Mouse (Mus musculus) embryonic facial prominence, embryonic 15.5 days (tissue): ENCODE results near the gene Wnk2. TPM values are rescaled to one million over a fixed set of nuclear protein-coding genes. Genes with fewer than 3 reads are reported as not detected.
A peak's percentile ranks its signal among the peaks of the same experiment; 100 is the strongest.

Experiments used
- ATAC-seq: fragments of 200-750 bp; cut with Nextera tagmentation; 2 replicates; pipeline ENCODE4 v1.8.0; 2017; ENCODE audit warnings: low read depth, moderate TSS enrichment; ENCODE audit not compliant: insufficient number of reproducible peaks, low FRiP score, low TSS enrichment
- H3K27ac ChIP-seq: fragments of 300-500 bp; sonication (generic); replicated peaks from 2 replicates; pipeline ENCODE4 v1.5.1; 2015; ENCODE audit warnings: mild to moderate bottlenecking, inconsistent platforms
- H3K27me3 ChIP-seq: fragments of 300-500 bp; sonication (generic); 2 replicates; pipeline ENCODE4 v1.6.1; 2015; ENCODE audit warnings: inconsistent platforms
- H3K36me3 ChIP-seq: fragments of 300-500 bp; sonication (generic); 2 replicates; pipeline ENCODE4 v1.6.1; 2015; ENCODE audit warnings: mild to moderate bottlenecking, inconsistent platforms
- H3K4me1 ChIP-seq: fragments of 300-500 bp; sonication (generic); 2 replicates; pipeline ENCODE4 v1.6.1; 2015; ENCODE audit warnings: inconsistent platforms
- H3K4me2 ChIP-seq: fragments of 300-500 bp; sonication (generic); replicated peaks from 2 replicates; pipeline ENCODE4 v1.6.1; 2015; ENCODE audit warnings: mild to moderate bottlenecking, inconsistent platforms
- H3K4me3 ChIP-seq: fragments of 300-500 bp; sonication (generic); replicated peaks from 2 replicates; pipeline ENCODE4 v1.5.1; 2015; ENCODE audit warnings: mild to moderate bottlenecking, inconsistent platforms
- H3K9ac ChIP-seq: fragments of 300-500 bp; sonication (generic); 2 replicates; pipeline ENCODE4 v1.6.1; 2015; ENCODE audit warnings: inconsistent platforms
- H3K9me3 ChIP-seq: fragments of 300-500 bp; sonication (generic); replicated peaks from 2 replicates; pipeline ENCODE4 v1.6.1; 2016; ENCODE audit warnings: inconsistent platforms
- WGBS: fragments of 180-500 bp; shearing (Covaris S2); methylation state at CpG from one replicate; pipeline ENCODE4 v1.1.7; 2015; 5-methylcytosine and 5-hydroxymethylcytosine counted together
- polyA plus RNA-seq: library from polyadenylated mRNA; unstranded; fragments of >200 nt; fragmentation: Nextera tagmentation; extraction: Ambion mirVana; gene quantifications from 2 replicates; pipeline ENCODE4 v1.2.1, GENCODE M21; 2015

Wnk2 gene
- polyA plus RNA-seq, 1 experiment from 2014 or later = 2.6 TPM

GRCm38 (mm10) chr13:49013206-49013794 lies 134.5 kb downstream of the Wnk2 start:
- no peaks in the 10 kb centered on the region for H3K36me3 ChIP-seq
- no peak overlapping the region for H3K4me2 ChIP-seq
- WGBS = 39% methylated on average over 5 of the region's 5 CpGs
- H3K4me3 ChIP-seq = no peak overlapping the region
- H3K27me3 ChIP-seq = no peaks in the 10 kb centered on the region
- H3K4me1 ChIP-seq = peaks cover 25% of the 10 kb centered on the region
- ATAC-seq = no peak
- no peak overlapping the region for H3K9ac ChIP-seq
- peak overlapping the region; percentile 69 for H3K27ac ChIP-seq
- no peaks in the 10 kb centered on the region for H3K9me3 ChIP-seq

DNA sequence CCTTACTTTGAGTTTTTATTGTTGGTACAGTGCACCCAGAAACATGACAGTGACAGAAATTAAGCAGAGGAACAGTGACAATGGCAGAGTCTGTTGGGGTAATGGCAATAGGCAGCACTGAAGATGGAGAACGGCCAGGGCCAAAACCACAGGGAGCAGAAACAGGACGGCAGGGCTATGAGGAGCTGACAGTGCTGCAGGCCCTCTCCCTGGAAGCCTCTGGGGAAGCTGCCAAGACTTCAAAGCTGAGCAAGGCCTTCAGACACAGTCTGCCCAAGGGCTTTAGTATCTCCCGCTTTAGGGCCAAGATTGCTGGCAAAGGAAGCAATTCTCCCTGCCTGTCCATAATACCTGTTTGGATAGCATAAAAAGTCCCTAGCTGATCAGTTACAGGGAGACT lies 146.1 kb downstream of the Wnk2 start:
- Histone ChIP-seq H3K4me2 (no peak overlapping the region), H3K9ac (no peak overlapping the region), H3K27me3 (no peaks in the 10 kb centered on the region), H3K4me3 (no peak overlapping the region), H3K4me1 (no peaks in the 10 kb centered on the region), H3K36me3 (no peaks in the 10 kb centered on the region), H3K9me3 (no peaks in the 10 kb centered on the region), H3K27ac (no peak overlapping the region)
- ATAC-seq = no peak
- 42% methylated on average over 3 of the region's 3 CpGs for WGBS

DNA sequence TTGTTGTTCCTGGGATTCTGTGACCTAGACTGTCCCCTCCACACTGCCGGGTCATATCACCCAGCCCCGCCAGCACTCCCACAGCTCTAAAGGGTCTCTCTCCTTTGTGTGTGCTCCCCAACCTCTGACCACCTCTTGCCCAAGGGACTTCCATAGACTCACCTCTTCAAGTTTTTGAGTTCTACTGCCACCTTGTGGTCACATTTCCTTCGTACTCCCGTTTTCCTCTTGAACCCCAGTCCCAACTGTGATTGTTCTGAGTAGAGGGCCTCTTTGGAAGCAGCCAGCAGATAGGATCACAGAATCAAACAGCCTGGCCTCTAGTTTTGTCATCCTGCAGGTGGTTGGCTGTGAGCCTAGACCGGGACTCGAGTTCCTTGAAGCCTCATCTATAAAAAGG lies 149.2 kb downstream of the Wnk2 start:
- Histone ChIP-seq H3K9me3 (no peaks in the 10 kb centered on the region), H3K9ac (no peak overlapping the region), H3K27me3 (no peaks in the 10 kb centered on the region), H3K4me2 (no peak overlapping the region), H3K4me3 (no peak overlapping the region), H3K4me1 (no peaks in the 10 kb centered on the region), H3K27ac (no peak overlapping the region), H3K36me3 (no peaks in the 10 kb centered on the region)
- no peak for ATAC-seq
- WGBS = 14% methylated on average over 6 of the region's 6 CpGs

DNA sequence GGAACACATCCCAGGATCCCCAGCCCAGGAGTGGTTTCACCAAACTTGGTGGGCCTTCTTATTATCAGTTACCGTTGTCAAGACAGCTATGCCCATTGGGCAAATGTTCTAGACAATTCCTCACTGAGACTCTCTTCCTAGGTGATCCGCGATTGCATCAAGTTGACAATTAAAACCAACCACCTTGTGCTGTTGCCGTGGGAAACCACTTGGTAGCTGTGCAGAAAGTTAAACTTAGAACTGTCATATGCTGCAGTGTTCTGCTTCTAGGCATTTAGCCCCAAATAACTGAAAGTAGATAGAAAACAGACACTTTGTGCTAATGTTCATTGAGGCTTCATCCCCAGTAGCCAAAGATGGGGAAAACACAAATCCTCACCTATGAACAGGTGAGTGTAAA lies 151.1 kb downstream of the Wnk2 start:
- Histone ChIP-seq H3K4me3 (no peak overlapping the region), H3K4me1 (no peaks in the 10 kb centered on the region), H3K4me2 (no peak overlapping the region), H3K36me3 (no peaks in the 10 kb centered on the region), H3K27me3 (no peaks in the 10 kb centered on the region), H3K9me3 (no peaks in the 10 kb centered on the region), H3K27ac (no peak overlapping the region), H3K9ac (no peak overlapping the region)
- WGBS = 82% methylated on average over 4 of the region's 4 CpGs
- ATAC-seq = no peak

- 35% methylated on average over 3 of the region's 3 CpGs for WGBS
- Histone ChIP-seq H3K4me1 (no peaks in the 10 kb centered on the region), H3K27me3 (no peaks in the 10 kb centered on the region), H3K4me3 (no peak overlapping the region), H3K9me3 (no peaks in the 10 kb centered on the region), H3K36me3 (no peaks in the 10 kb centered on the region), H3K27ac (no peak overlapping the region), H3K9ac (no peak overlapping the region), H3K4me2 (no peak overlapping the region)
- ATAC-seq = no peak
Measured at GRCm38 (mm10) chr13:48994903-48995302, 152.9 kb downstream of the Wnk2 start.

- no peak for ATAC-seq
- no peak overlapping the region for H3K4me3 ChIP-seq
- H3K9ac ChIP-seq = no peak overlapping the region
- no peaks in the 10 kb centered on the region for H3K9me3 ChIP-seq
- no peaks in the 10 kb centered on the region for H3K4me1 ChIP-seq
- H3K4me2 ChIP-seq = no peak overlapping the region
- no peaks in the 10 kb centered on the region for H3K36me3 ChIP-seq
- no peaks in the 10 kb centered on the region for H3K27me3 ChIP-seq
- H3K27ac ChIP-seq = no peak overlapping the region
Measured at GRCm38 (mm10) chr13:48992914-48993313, 154.9 kb downstream of the Wnk2 start.

DNA sequence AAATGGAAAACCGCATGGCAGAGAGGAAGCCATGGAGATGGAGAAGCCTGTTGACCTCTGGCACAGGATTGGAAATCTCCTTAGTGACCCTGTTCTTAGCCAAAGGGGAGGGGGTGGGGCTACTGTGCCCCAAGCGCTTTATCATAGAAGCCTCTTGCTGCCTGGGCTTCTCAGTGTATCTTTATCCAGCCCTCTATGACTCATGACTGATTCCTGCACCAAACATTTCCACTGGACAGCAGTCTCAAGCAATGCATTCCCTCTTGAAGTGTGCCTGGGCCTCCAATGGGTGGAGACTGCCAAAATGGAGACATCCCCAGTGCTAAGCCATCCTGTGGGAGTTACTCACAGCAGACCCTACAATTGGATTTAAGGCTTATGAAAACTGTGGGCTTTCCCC lies 157.7 kb downstream of the Wnk2 start:
- Histone ChIP-seq H3K27me3 (no peaks in the 10 kb centered on the region), H3K9ac (no peak overlapping the region), H3K27ac (no peak overlapping the region), H3K36me3 (no peaks in the 10 kb centered on the region), H3K4me2 (no peak overlapping the region), H3K9me3 (no peaks in the 10 kb centered on the region), H3K4me1 (no peaks in the 10 kb centered on the region), H3K4me3 (no peak overlapping the region)
- no peak for ATAC-seq
- 85% methylated on average over 2 of the region's 2 CpGs for WGBS

Other genes with a start within 250 kb of the Wnk2 start
- gene Fam120a, start 180.0 kb downstream of the Wnk2 start, polyA plus RNA-seq = 24.8 and 26.8 TPM in 2 replicates
- gene Ninj1, start 39.5 kb upstream of the Wnk2 start, polyA plus RNA-seq = 61.1 and 62.7 TPM in 2 replicates
- gene Card19, start 68.0 kb upstream of the Wnk2 start, polyA plus RNA-seq = 69.4 and 82.2 TPM in 2 replicates
- 2.3 and 3.7 TPM in 2 replicates for gene Susd3, start 100.7 kb upstream of the Wnk2 start, polyA plus RNA-seq
- gene Fgd3, start 172.3 kb upstream of the Wnk2 start, polyA plus RNA-seq = 0.45 and 0.65 TPM in 2 replicates
- 36.0 and 38.7 TPM in 2 replicates for gene Bicd2, start 193.6 kb upstream of the Wnk2 start, polyA plus RNA-seq